Mouse (Mus musculus) lung, postnatal 10 days (tissue): ENCODE results near the gene Ak1.

Experiments
- DNase-seq: peaks from one replicate; pipeline ENCODE4 v3.0.0; 2021

Ak1 gene

GRCm38 (mm10) chr2:32601417-32602065 lies 20.0 kb upstream of the Ak1 start:
- DNase-seq = peak; percentile 73

GRCm38 (mm10) chr2:32602600-32603054 lies 18.9 kb upstream of the Ak1 start:
- peak; percentile 92 for DNase-seq

GRCm38 (mm10) chr2:32604631-32605030 lies 16.9 kb upstream of the Ak1 start:
- no peak for DNase-seq

- peak; percentile 94 for DNase-seq
Measured at GRCm38 (mm10) chr2:32606161-32607142, 15.1 kb upstream of the Ak1 start.

GRCm38 (mm10) chr2:32607262-32607947 lies 14.2 kb upstream of the Ak1 start:
- peak; percentile 56 for DNase-seq

- peak; percentile 78 for DNase-seq
Measured at GRCm38 (mm10) chr2:32608141-32608777, 13.3 kb upstream of the Ak1 start.

GRCm38 (mm10) chr2:32608778-32609435 lies 12.7 kb upstream of the Ak1 start:
- no peak for DNase-seq

GRCm38 (mm10) chr2:32610610-32611229 lies 10.8 kb upstream of the Ak1 start:
- DNase-seq = peak; percentile 82

- DNase-seq = no peak
Measured at GRCm38 (mm10) chr2:32612274-32612673, 9.3 kb upstream of the Ak1 start.

- DNase-seq = no peak
Measured at GRCm38 (mm10) chr2:32617109-32617508, 4.4 kb upstream of the Ak1 start.

- no peak for DNase-seq
Measured at GRCm38 (mm10) chr2:32617601-32618000, 4.0 kb upstream of the Ak1 start.

- DNase-seq = no peak
Measured at GRCm38 (mm10) chr2:32618051-32618450, 3.5 kb upstream of the Ak1 start.

- DNase-seq = peak; percentile 86
Measured at GRCm38 (mm10) chr2:32620682-32621516, 659 bp upstream of the Ak1 start.

GRCm38 (mm10) chr2:32624111-32624748 lies 2.7 kb downstream of the Ak1 start:
- no peak for DNase-seq

GRCm38 (mm10) chr2:32625212-32625872 lies 3.8 kb downstream of the Ak1 start:
- DNase-seq = peak; percentile 93

GRCm38 (mm10) chr2:32625873-32626694 lies 4.5 kb downstream of the Ak1 start:
- DNase-seq = peak; percentile 74

GRCm38 (mm10) chr2:32627266-32628043 lies 5.9 kb downstream of the Ak1 start:
- DNase-seq = peak; percentile 33

- DNase-seq = peak; percentile 59
Measured at GRCm38 (mm10) chr2:32628044-32628550, 6.5 kb downstream of the Ak1 start.
